Mouse (Mus musculus) midbrain, embryonic 12.5 days (tissue): Measurements from ENCODE around the gene Abcg4. TPM values are rescaled to one million over a fixed set of nuclear protein-coding genes. Genes with fewer than 3 reads are reported as not detected.

Experiments used
- ATAC-seq: fragments of 200-750 bp; cut with Nextera tagmentation; 2 replicates; pipeline ENCODE4 v1.8.0; 2017; ENCODE audit warnings: low read depth, moderate TSS enrichment, moderate library complexity; ENCODE audit not compliant: low FRiP score
- H3K27ac ChIP-seq: fragments of 300-500 bp; sonication (generic); replicated peaks from 2 replicates; pipeline ENCODE4 v1.5.1; 2016; ENCODE audit warnings: mild to moderate bottlenecking
- H3K27me3 ChIP-seq: fragments of 300-500 bp; sonication (generic); 2 replicates; pipeline ENCODE4 v1.6.1; 2016; ENCODE audit warnings: mild to moderate bottlenecking
- H3K36me3 ChIP-seq: fragments of 300-500 bp; sonication (generic); 2 replicates; pipeline ENCODE4 v1.6.1; 2016
- H3K4me1 ChIP-seq: fragments of 300-500 bp; sonication (generic); 2 replicates; pipeline ENCODE4 v1.6.1; 2016
- H3K4me2 ChIP-seq: fragments of 300-500 bp; sonication (generic); replicated peaks from 2 replicates; pipeline ENCODE4 v1.6.1; 2016; ENCODE audit warnings: mild to moderate bottlenecking, moderate library complexity
- H3K4me3 ChIP-seq: fragments of 300-500 bp; sonication (generic); 2 replicates; pipeline ENCODE4 v1.5.1; 2016; ENCODE audit warnings: mild to moderate bottlenecking
- H3K9ac ChIP-seq: fragments of 300-500 bp; sonication (generic); replicated peaks from 2 replicates; pipeline ENCODE4 v1.6.1; 2016; ENCODE audit warnings: mild to moderate bottlenecking, moderate library complexity
- H3K9me3 ChIP-seq: fragments of 300-500 bp; sonication (generic); 2 replicates; pipeline ENCODE4 v1.6.1; 2016; ENCODE audit warnings: mild to moderate bottlenecking
- WGBS: fragments of 180-500 bp; shearing (Covaris S2); methylation state at CpG from one replicate; pipeline ENCODE4 v1.1.7; 2016; 5-methylcytosine and 5-hydroxymethylcytosine counted together
- polyA plus RNA-seq: library from polyadenylated mRNA; unstranded; fragments of >200 nt; fragmentation: Nextera tagmentation; extraction: Ambion mirVana; gene quantifications from 2 replicates; pipeline ENCODE4 v1.2.1, GENCODE M21; 2016

Gene Abcg4
- polyA plus RNA-seq, 1 experiment from 2014 or later: 12.9 TPM

GRCm38 (mm10) chr9:44318076-44318825, 29.8 kb upstream of the Abcg4 start:
- Histone ChIP-seq H3K36me3 (peaks cover 36% of the 10 kb centered on the region), H3K4me2 (peak overlapping the region; percentile 92), H3K9me3 (no peaks in the 10 kb centered on the region), H3K4me3 (peak overlapping the region; percentile 95), H3K27ac (no peak overlapping the region), H3K9ac (peak overlapping the region; percentile 91), H3K4me1 (peaks cover 31% of the 10 kb centered on the region), H3K27me3 (no peaks in the 10 kb centered on the region; the same call in none of the 2 replicates)
- whole genome bisulfite sequencing: 27% methylated on average over 5 of the region's 5 CpGs
- ATAC-seq: no peak

GRCm38 (mm10) chr9:44317452-44317851, 29.0 kb upstream of the Abcg4 start:
- no peak overlapping the region for H3K4me3 ChIP-seq
- ATAC-seq: no peak
- peak overlapping the region; percentile 92 for H3K4me2 ChIP-seq

GRCm38 (mm10) chr9:44314910-44315309, 26.5 kb upstream of the Abcg4 start:
- no peak for ATAC-seq
- WGBS: 92% methylated on average over 18 of the region's 18 CpGs
- H3K36me3 ChIP-seq: peaks cover 43% of the 10 kb centered on the region

More at GRCm38 (mm10) chr9:44317452-44317851, 29.0 kb upstream of the Abcg4 start:
- Histone ChIP-seq H3K27me3 (no peaks in the 10 kb centered on the region; the same call in none of the 2 replicates), H3K36me3 (peaks cover 43% of the 10 kb centered on the region), H3K9me3 (no peaks in the 10 kb centered on the region), H3K9ac (no peak overlapping the region), H3K27ac (no peak overlapping the region), H3K4me1 (peaks cover 31% of the 10 kb centered on the region)
- WGBS: 69% methylated on average over 4 of the region's 4 CpGs

GRCm38 (mm10) chr9:44314257-44314547, 25.8 kb upstream of the Abcg4 start:
- WGBS: 61% methylated on average over 4 of the region's 4 CpGs
- Histone ChIP-seq H3K4me1 (peaks cover 33% of the 10 kb centered on the region), H3K36me3 (peaks cover 43% of the 10 kb centered on the region)

More at GRCm38 (mm10) chr9:44314910-44315309, 26.5 kb upstream of the Abcg4 start:
- Histone ChIP-seq H3K27me3 (no peaks in the 10 kb centered on the region; the same call in none of the 2 replicates), H3K4me2 (no peak overlapping the region), H3K9ac (no peak overlapping the region), H3K27ac (no peak overlapping the region), H3K4me1 (peaks cover 37% of the 10 kb centered on the region), H3K9me3 (no peaks in the 10 kb centered on the region), H3K4me3 (no peak overlapping the region)

GRCm38 (mm10) chr9:44313476-44314256, 25.3 kb upstream of the Abcg4 start:
- no peak overlapping the region for H3K27ac ChIP-seq
- H3K4me3 ChIP-seq: no peak overlapping the region
- peaks cover 43% of the 10 kb centered on the region for H3K36me3 ChIP-seq
- no peak for ATAC-seq
- H3K4me2 ChIP-seq: no peak overlapping the region
- peaks cover 28% of the 10 kb centered on the region for H3K4me1 ChIP-seq
- H3K27me3 ChIP-seq: no peaks in the 10 kb centered on the region; the same call in none of the 2 replicates
- H3K9ac ChIP-seq: no peak overlapping the region
- 73% methylated on average over 19 of the region's 19 CpGs for WGBS
- H3K9me3 ChIP-seq: no peaks in the 10 kb centered on the region

More at GRCm38 (mm10) chr9:44314257-44314547, 25.8 kb upstream of the Abcg4 start:
- no peak overlapping the region for H3K9ac ChIP-seq
- no peak overlapping the region for H3K4me2 ChIP-seq
- ATAC-seq: no peak
- H3K4me3 ChIP-seq: no peak overlapping the region
- no peaks in the 10 kb centered on the region for H3K9me3 ChIP-seq
- no peak overlapping the region for H3K27ac ChIP-seq
- no peaks in the 10 kb centered on the region; the same call in none of the 2 replicates for H3K27me3 ChIP-seq

GRCm38 (mm10) chr9:44311136-44312134, 23.0 kb upstream of the Abcg4 start:
- Histone ChIP-seq H3K4me3 (no peak overlapping the region), H3K4me2 (peak overlapping the region; percentile 5; the same call in 1 of the 2 replicates), H3K9ac (no peak overlapping the region), H3K27me3 (no peaks in the 10 kb centered on the region; the same call in none of the 2 replicates), H3K4me1 (peaks cover 12% of the 10 kb centered on the region), H3K36me3 (peaks cover 38% of the 10 kb centered on the region), H3K27ac (peak overlapping the region; percentile 20; the same call in 1 of the 2 replicates), H3K9me3 (no peaks in the 10 kb centered on the region)
- 3% methylated on average over 27 of the region's 27 CpGs for WGBS
- ATAC-seq: no peak

GRCm38 (mm10) chr9:44310750-44311135, 22.3 kb upstream of the Abcg4 start:
- no peak for ATAC-seq
- Histone ChIP-seq H3K27ac (no peak overlapping the region), H3K9ac (no peak overlapping the region), H3K9me3 (no peaks in the 10 kb centered on the region), H3K27me3 (no peaks in the 10 kb centered on the region; the same call in none of the 2 replicates), H3K4me3 (no peak overlapping the region), H3K4me1 (peaks cover 12% of the 10 kb centered on the region), H3K4me2 (no peak overlapping the region), H3K36me3 (peaks cover 32% of the 10 kb centered on the region)
- 27% methylated on average over 10 of the region's 10 CpGs for WGBS

- Histone ChIP-seq H3K27ac (no peak overlapping the region), H3K4me1 (peaks cover 15% of the 10 kb centered on the region), H3K9ac (no peak overlapping the region), H3K9me3 (no peaks in the 10 kb centered on the region), H3K4me2 (no peak overlapping the region), H3K4me3 (no peak overlapping the region), H3K27me3 (no peaks in the 10 kb centered on the region; the same call in 1 of the 2 replicates), H3K36me3 (peaks cover 22% of the 10 kb centered on the region)
- ATAC-seq: no peak
- 61% methylated on average over 3 of the region's 3 CpGs for WGBS
Measured at GRCm38 (mm10) chr9:44309756-44310155, 21.3 kb upstream of the Abcg4 start.

GRCm38 (mm10) chr9:44307248-44307647, 18.8 kb upstream of the Abcg4 start:
- H3K27me3 ChIP-seq: no peaks in the 10 kb centered on the region
- no peaks in the 10 kb centered on the region for H3K9me3 ChIP-seq
- H3K4me3 ChIP-seq: no peak overlapping the region
- no peak for ATAC-seq
- H3K4me1 ChIP-seq: peaks cover 27% of the 10 kb centered on the region
- 83% methylated on average over 2 of the region's 2 CpGs for WGBS
- no peak overlapping the region for H3K4me2 ChIP-seq
- no peak overlapping the region for H3K27ac ChIP-seq
- H3K36me3 ChIP-seq: peaks cover 6% of the 10 kb centered on the region
- H3K9ac ChIP-seq: no peak overlapping the region

GRCm38 (mm10) chr9:44306532-44306931, 18.1 kb upstream of the Abcg4 start:
- peaks cover 13% of the 10 kb centered on the region for H3K36me3 ChIP-seq
- 89% methylated on average over 6 of the region's 6 CpGs for WGBS
- ATAC-seq: no peak

GRCm38 (mm10) chr9:44305466-44306079, 17.2 kb upstream of the Abcg4 start, which contains the start of gene Hinfp:
Hinfp (minus strand) TSS chr9:44305671.
- peak within 1 kb of the TSS; percentile 92 for H3K9ac ChIP-seq
- no peaks in the 10 kb centered on the region for H3K27me3 ChIP-seq
- H3K27ac ChIP-seq: peak within 1 kb of the TSS; percentile 74
- H3K9me3 ChIP-seq: no peaks in the 10 kb centered on the region
- H3K4me1 ChIP-seq: peaks cover 15% of the 10 kb centered on the region
- peak within 1 kb of the TSS; percentile 96 for H3K4me3 ChIP-seq
- peak within 1 kb of the TSS; percentile 72 for H3K4me2 ChIP-seq
- peaks cover 21% of the 10 kb centered on the region for H3K36me3 ChIP-seq
- peak; percentile 99 for ATAC-seq
- WGBS: under 1% methylated on average over 54 of the region's 54 CpGs

More at GRCm38 (mm10) chr9:44306532-44306931, 18.1 kb upstream of the Abcg4 start:
- no peak overlapping the region for H3K4me2 ChIP-seq
- no peak overlapping the region for H3K4me3 ChIP-seq
- peaks cover 21% of the 10 kb centered on the region for H3K4me1 ChIP-seq
- no peak overlapping the region for H3K9ac ChIP-seq
- H3K27me3 ChIP-seq: no peaks in the 10 kb centered on the region
- H3K27ac ChIP-seq: no peak overlapping the region
- no peaks in the 10 kb centered on the region for H3K9me3 ChIP-seq
